Mouse (Mus musculus) liver, embryonic 13.5 days (tissue): ENCODE results near the gene Lrrfip2. TPM values are rescaled to one million over a fixed set of nuclear protein-coding genes. Genes with fewer than 3 reads are reported as not detected.

ENCODE experiments used
- ATAC-seq: fragments of 200-750 bp; cut with Nextera tagmentation; 2 replicates; pipeline ENCODE4 v1.8.0; 2017; ENCODE audit warnings: low read depth, mild to moderate bottlenecking, moderate number of reproducible peaks, moderate library complexity
- DNase-seq: peaks from one replicate; pipeline ENCODE4 v3.0.0; 2022
- H3K27ac ChIP-seq: fragments of 300-500 bp; sonication (generic); 2 replicates; pipeline ENCODE4 v1.5.1; 2015; ENCODE audit warnings: moderate library complexity, mild to moderate bottlenecking, inconsistent platforms
- H3K27me3 ChIP-seq: fragments of 300-500 bp; sonication (generic); 2 replicates; pipeline ENCODE4 v1.6.1; 2015; ENCODE audit warnings: mild to moderate bottlenecking, inconsistent platforms
- H3K36me3 ChIP-seq: fragments of 300-500 bp; sonication (generic); 2 replicates; pipeline ENCODE4 v1.6.1; 2015; ENCODE audit warnings: mild to moderate bottlenecking, inconsistent platforms
- H3K4me1 ChIP-seq: fragments of 300-500 bp; sonication (generic); replicated peaks from 2 replicates; pipeline ENCODE4 v1.6.1; 2015; ENCODE audit warnings: inconsistent platforms
- H3K4me2 ChIP-seq: fragments of 300-500 bp; sonication (generic); 2 replicates; pipeline ENCODE4 v1.6.1; 2015; ENCODE audit warnings: inconsistent platforms, mild to moderate bottlenecking, moderate library complexity
- H3K4me3 ChIP-seq: fragments of 300-500 bp; sonication (generic); replicated peaks from 2 replicates; pipeline ENCODE4 v1.5.1; 2015; ENCODE audit warnings: mild to moderate bottlenecking, inconsistent platforms
- H3K9ac ChIP-seq: fragments of 300-500 bp; sonication (generic); 2 replicates; pipeline ENCODE4 v1.6.1; 2015; ENCODE audit warnings: mild to moderate bottlenecking, inconsistent platforms
- H3K9me3 ChIP-seq: fragments of 300-500 bp; sonication (generic); replicated peaks from 2 replicates; pipeline ENCODE4 v1.6.1; 2016; ENCODE audit warnings: inconsistent platforms
- whole genome bisulfite sequencing: fragments of 180-500 bp; shearing (Covaris S2); methylation state at CpG from one replicate; pipeline ENCODE4 v1.1.7; 2015; ENCODE audit not compliant: insufficient replicate concordance; 5-methylcytosine and 5-hydroxymethylcytosine counted together
- polyA plus RNA-seq: library from polyadenylated mRNA; unstranded; fragments of >200 nt; fragmentation: Nextera tagmentation; extraction: Ambion mirVana; gene quantifications from 2 replicates; pipeline ENCODE4 v1.2.1, GENCODE M21; 2015

Lrrfip2 gene
- polyA plus RNA-seq, result 20.8 and 25.2 TPM in 2 replicates

DNA sequence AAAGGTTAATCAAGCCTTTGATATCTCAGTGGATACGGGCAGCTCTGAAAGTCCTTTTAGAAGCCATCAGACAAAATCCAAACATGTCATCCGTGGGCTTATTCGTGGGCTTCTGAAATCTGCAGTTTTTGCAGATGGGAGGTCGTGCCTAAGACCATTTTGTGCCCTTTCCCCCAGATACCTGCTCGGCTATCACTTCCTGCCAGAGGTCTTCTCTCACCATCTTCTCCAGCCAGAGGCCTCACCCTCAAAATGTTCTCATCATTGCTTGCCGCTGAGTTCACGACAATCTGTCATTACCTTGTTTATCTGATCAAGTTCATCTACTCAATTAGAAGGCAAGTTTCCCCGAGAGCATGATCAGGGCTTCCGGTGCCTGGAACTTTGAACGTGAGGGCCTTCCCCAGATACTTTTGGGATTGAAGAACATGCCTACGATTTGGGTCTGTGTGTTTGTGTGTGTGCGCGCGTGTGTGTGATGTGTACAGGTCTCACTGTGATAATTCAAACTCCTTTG lies at the start of gene Lrrfip2:
Lrrfip2 (plus strand) TSS at position 467 of the 517 bp plus-strand sequence.
- Histone ChIP-seq H3K4me2 (peak within 1 kb of the TSS; percentile 96), H3K4me1 (peaks cover 41% of the 10 kb centered on the region), H3K27ac (peak within 1 kb of the TSS; percentile 89), H3K4me3 (peak within 1 kb of the TSS; percentile 99), H3K36me3 (0 out of 2 replicates have a peak, but pooled peaks cover 3% of the 10 kb centered on the region), H3K27me3 (no peaks in the 10 kb centered on the region), H3K9me3 (no peaks in the 10 kb centered on the region), H3K9ac (peak within 1 kb of the TSS; percentile 93)
- WGBS, result 13% methylated on average over 14 of the region's 14 CpGs
- no peak for ATAC-seq
- DNase-seq, result peak; percentile 8

DNA sequence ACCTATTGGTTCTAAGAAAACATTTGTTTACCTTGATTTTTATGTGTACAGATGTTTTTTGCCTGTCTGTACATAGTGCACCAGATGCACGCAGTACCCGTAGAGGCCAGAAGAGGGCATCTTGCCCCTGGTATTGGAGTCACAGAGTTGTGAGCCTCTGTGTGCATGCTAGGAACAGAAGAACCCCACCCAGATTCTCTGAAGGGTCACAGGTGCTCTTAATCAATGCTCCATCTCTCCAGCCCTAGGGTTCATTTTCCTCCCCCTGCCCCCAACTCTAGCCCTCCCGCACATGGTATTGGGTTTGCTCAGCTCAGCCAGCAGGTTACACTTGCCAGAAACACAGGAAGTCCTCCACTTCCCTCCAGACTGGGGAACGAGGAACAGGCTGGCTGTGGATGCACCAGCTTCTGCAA lies 46.8 kb upstream of the Lrrfip2 start:
- ATAC-seq (peak; percentile 76), DNase-seq (peak; percentile 46)
- Histone ChIP-seq H3K4me3 (no peak overlapping the region), H3K27ac (no peak overlapping the region), H3K9ac (no peak overlapping the region), H3K4me2 (no peak overlapping the region), H3K9me3 (no peaks in the 10 kb centered on the region), H3K36me3 (no peaks in the 10 kb centered on the region), H3K4me1 (peaks cover 6% of the 10 kb centered on the region; the same call in 1 of the 2 replicates), H3K27me3 (0 out of 2 replicates have a peak, but pooled peaks cover 3% of the 10 kb centered on the region)
- 8% methylated on average over 4 of the region's 4 CpGs for WGBS

DNA sequence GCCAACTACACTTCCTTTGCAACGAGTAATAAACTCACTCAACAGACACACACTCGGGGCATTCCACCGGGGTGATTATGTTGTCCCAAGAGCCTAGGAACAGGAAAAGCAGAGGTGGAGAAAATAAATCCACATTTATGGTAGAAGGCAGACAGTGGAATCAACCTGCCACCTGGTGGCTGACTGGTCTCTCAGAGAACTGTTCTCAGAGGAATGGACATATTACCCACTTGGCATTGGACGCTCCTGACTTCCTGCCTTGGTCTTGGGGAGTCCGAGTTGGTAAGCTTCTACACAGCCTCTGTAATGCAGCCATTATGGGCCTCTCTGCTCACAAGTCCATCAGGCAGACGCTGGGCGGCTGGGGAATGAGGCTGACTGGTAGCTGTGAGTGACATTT lies 45.2 kb upstream of the Lrrfip2 start:
- ATAC-seq (no peak; the same call in 1 of the 2 replicates), DNase-seq (no peak)
- peaks cover 4% of the 10 kb centered on the region; the same call in 1 of the 2 replicates for H3K4me1 ChIP-seq
- H3K36me3 ChIP-seq, result no peaks in the 10 kb centered on the region
- 0 out of 2 replicates have a peak, but pooled peaks cover 3% of the 10 kb centered on the region for H3K27me3 ChIP-seq
- H3K4me2 ChIP-seq, result no peak overlapping the region
- no peak overlapping the region for H3K4me3 ChIP-seq
- H3K9me3 ChIP-seq, result no peaks in the 10 kb centered on the region
- no peak overlapping the region for H3K9ac ChIP-seq
- 39% methylated on average over 7 of the region's 7 CpGs for whole genome bisulfite sequencing
- no peak overlapping the region for H3K27ac ChIP-seq

- Histone ChIP-seq H3K4me2 (no peak overlapping the region), H3K4me1 (peaks cover 3% of the 10 kb centered on the region; the same call in 1 of the 2 replicates), H3K36me3 (no peaks in the 10 kb centered on the region), H3K27ac (no peak overlapping the region), H3K9ac (no peak overlapping the region), H3K4me3 (no peak overlapping the region), H3K9me3 (no peaks in the 10 kb centered on the region), H3K27me3 (0 out of 2 replicates have a peak, but pooled peaks cover 3% of the 10 kb centered on the region)
- ATAC-seq (no peak), DNase-seq (no peak)
- WGBS, result 62% methylated on average over 4 of the region's 4 CpGs
These were observed 44.4 kb upstream of the Lrrfip2 start for GRCm38 (mm10) chr9:111072971-111073370.

DNA sequence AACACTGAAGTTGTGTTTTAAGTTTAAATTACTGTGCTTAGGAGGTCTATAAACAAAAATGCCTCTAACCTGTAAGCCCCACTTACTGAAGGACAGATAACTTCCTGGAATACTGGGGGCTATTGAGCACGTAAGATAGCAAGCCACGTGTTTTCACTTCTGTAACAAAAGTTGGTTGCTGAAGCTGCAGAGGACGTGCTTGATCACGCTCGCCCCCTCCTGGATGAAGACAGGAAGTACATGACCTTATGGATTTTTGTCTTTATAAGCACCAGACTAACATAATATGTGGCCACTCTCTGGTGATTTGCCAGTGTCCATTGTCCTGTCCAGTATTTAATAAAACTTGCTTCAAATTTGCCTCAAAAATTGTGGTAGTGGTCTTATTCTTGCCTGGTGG lies 39.6 kb upstream of the Lrrfip2 start:
- H3K9ac ChIP-seq, result no peak overlapping the region
- no peak overlapping the region for H3K27ac ChIP-seq
- no peak for DNase-seq
- H3K36me3 ChIP-seq, result no peaks in the 10 kb centered on the region
- ATAC-seq, result no peak
- H3K4me1 ChIP-seq, result no peaks in the 10 kb centered on the region
- no peak overlapping the region for H3K4me2 ChIP-seq
- no peaks in the 10 kb centered on the region for H3K9me3 ChIP-seq
- no peak overlapping the region for H3K4me3 ChIP-seq
- WGBS, result 54% methylated on average over 5 of the region's 5 CpGs
- H3K27me3 ChIP-seq, result no peaks in the 10 kb centered on the region

- H3K27ac ChIP-seq, result no peak overlapping the region
- H3K9ac ChIP-seq, result no peak overlapping the region
- WGBS, result 60% methylated on average over 8 of the region's 8 CpGs
- H3K4me1 ChIP-seq, result no peaks in the 10 kb centered on the region
- DNase-seq (no peak), ATAC-seq (no peak)
- no peak overlapping the region for H3K4me2 ChIP-seq
- H3K27me3 ChIP-seq, result no peaks in the 10 kb centered on the region
- H3K4me3 ChIP-seq, result no peak overlapping the region
- no peaks in the 10 kb centered on the region for H3K36me3 ChIP-seq
- no peaks in the 10 kb centered on the region for H3K9me3 ChIP-seq
These were observed 36.6 kb upstream of the Lrrfip2 start for GRCm38 (mm10) chr9:111080801-111081200.

GRCm38 (mm10) chr9:111081765-111082164 lies 35.6 kb upstream of the Lrrfip2 start:
- no peak for DNase-seq
- H3K4me2 ChIP-seq, result no peak overlapping the region
- WGBS, result 65% methylated on average over 5 of the region's 5 CpGs
- no peaks in the 10 kb centered on the region for H3K4me1 ChIP-seq
- H3K27ac ChIP-seq, result no peak overlapping the region
- H3K9me3 ChIP-seq, result no peaks in the 10 kb centered on the region
- no peaks in the 10 kb centered on the region for H3K27me3 ChIP-seq
- no peak overlapping the region for H3K9ac ChIP-seq
- H3K4me3 ChIP-seq, result no peak overlapping the region
- ATAC-seq, result no peak
- no peaks in the 10 kb centered on the region for H3K36me3 ChIP-seq

DNA sequence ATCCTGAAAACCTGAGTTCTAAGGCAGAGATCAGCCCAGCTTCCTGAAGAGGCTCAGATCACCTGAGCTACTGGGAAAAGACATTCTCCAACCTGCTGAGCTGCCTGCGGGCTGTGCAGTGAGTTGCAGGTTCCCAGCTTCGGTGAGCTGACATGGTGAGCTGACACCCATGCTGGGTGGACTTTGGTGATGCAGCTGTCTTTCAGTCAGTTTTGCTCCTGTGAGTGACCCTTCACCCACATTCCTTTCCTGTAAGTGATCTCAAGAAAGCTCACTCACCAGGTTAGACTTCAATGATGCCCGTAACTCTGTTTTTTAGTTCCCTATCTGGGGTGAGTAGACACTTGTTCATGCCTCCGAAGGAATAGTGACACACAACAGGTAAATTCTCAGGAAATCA lies 32.1 kb upstream of the Lrrfip2 start:
- H3K9ac ChIP-seq, result no peak overlapping the region
- ATAC-seq (no peak), DNase-seq (no peak)
- no peak overlapping the region for H3K4me3 ChIP-seq
- H3K4me1 ChIP-seq, result no peaks in the 10 kb centered on the region; the same call in 1 of the 2 replicates
- H3K9me3 ChIP-seq, result no peaks in the 10 kb centered on the region
- 0 out of 2 replicates have a peak, but pooled peaks cover 6% of the 10 kb centered on the region for H3K27me3 ChIP-seq
- 31% methylated on average over 4 of the region's 4 CpGs for WGBS
- H3K27ac ChIP-seq, result no peak overlapping the region
- H3K36me3 ChIP-seq, result no peaks in the 10 kb centered on the region
- no peak overlapping the region for H3K4me2 ChIP-seq

- Histone ChIP-seq H3K4me2 (no peak overlapping the region), H3K9ac (no peak overlapping the region), H3K27ac (no peak overlapping the region), H3K27me3 (0 out of 2 replicates have a peak, but pooled peaks cover 6% of the 10 kb centered on the region), H3K36me3 (no peaks in the 10 kb centered on the region), H3K4me3 (no peak overlapping the region), H3K9me3 (no peaks in the 10 kb centered on the region), H3K4me1 (no peaks in the 10 kb centered on the region; the same call in 1 of the 2 replicates)
- DNase-seq, result no peak
- no peak for ATAC-seq
- WGBS, result 61% methylated on average over 6 of the region's 6 CpGs
These were observed 31.3 kb upstream of the Lrrfip2 start for GRCm38 (mm10) chr9:111086137-111086536.

DNA sequence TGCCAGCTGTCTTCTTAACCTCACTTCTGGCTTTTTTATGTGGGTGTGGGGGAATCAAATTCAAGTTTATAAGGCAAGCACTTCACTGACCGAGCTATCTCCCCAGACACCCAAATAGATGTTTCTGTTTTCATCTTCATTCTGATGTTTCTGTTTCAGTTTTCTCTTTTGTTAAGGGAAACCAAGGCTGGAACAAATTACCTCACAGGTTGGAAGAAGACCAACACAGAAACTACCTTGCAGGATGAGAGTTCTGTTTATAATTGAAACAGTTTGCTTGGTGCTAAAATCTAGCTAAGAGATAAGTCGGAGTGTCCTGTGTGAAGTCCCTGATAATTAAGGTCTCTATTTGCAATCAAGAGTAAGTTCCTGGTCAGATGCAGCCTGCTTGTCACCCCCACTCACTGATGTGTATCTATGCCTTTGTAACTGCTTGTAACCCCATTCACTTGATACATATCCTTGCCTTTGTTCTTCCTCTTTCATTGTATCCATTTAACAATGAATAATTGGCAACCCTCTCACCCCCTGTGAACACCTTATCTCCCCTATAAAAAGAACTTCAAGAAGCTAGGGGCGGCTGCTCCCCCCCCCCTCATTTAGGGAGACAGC lies 30.3 kb upstream of the Lrrfip2 start:
- ATAC-seq (no peak), DNase-seq (no peak)
- Histone ChIP-seq H3K9ac (no peak overlapping the region), H3K27me3 (0 out of 2 replicates have a peak, but pooled peaks cover 6% of the 10 kb centered on the region), H3K36me3 (no peaks in the 10 kb centered on the region), H3K27ac (no peak overlapping the region), H3K4me3 (no peak overlapping the region), H3K4me1 (no peaks in the 10 kb centered on the region; the same call in 1 of the 2 replicates), H3K4me2 (no peak overlapping the region), H3K9me3 (no peaks in the 10 kb centered on the region)
- 27% methylated on average over 3 of the region's 3 CpGs for WGBS

DNA sequence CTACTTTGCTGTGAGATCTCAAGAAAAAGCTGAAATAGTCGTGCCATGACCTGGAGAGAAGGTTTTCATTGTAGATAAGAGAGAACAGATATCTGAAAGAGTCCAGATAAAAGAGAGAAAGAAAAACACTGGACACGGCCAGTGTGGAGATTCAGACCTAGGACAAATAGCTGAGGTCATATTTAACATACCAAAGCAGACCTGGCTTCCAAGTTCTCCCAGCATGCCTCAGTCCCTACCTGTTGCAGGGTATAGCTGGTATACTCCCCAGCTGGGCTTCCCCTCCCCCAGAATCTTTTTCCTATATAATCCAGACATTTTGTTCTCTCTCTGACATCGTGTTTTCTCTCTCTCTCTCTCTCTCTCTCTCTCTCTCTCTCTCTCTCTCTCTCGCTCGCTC lies 29.4 kb upstream of the Lrrfip2 start:
- 0 out of 2 replicates have a peak, but pooled peaks cover 6% of the 10 kb centered on the region for H3K27me3 ChIP-seq
- DNase-seq (no peak), ATAC-seq (no peak)
- H3K27ac ChIP-seq, result no peak overlapping the region
- H3K9me3 ChIP-seq, result no peaks in the 10 kb centered on the region
- H3K9ac ChIP-seq, result no peak overlapping the region
- 8% methylated on average over 5 of the region's 5 CpGs for WGBS
- no peaks in the 10 kb centered on the region for H3K36me3 ChIP-seq
- H3K4me1 ChIP-seq, result no peaks in the 10 kb centered on the region; the same call in 1 of the 2 replicates
- no peak overlapping the region for H3K4me3 ChIP-seq
- no peak overlapping the region for H3K4me2 ChIP-seq
